Mouse (Mus musculus): ENCODE data around the gene Gas2l1.

- TF ChIP-seq CTCF (IDR thresholded peaks at IDR 0.05; ENCODE audit: low read depth, low read length) (no peak), EP300 (IDR thresholded peaks at IDR 0.05; ENCODE audit: insufficient read depth, low read depth, low read length) (peak; percentile 54; the same call in 1 of the 2 replicates), POLR2A (IDR thresholded peaks at IDR 0.05; ENCODE audit: insufficient read depth, low read length) (peak; percentile 67)
These were observed 33.8 kb upstream of the Gas2l1 start, which contains the start of the genes Rhbdd3 and Ewsr1 for GRCm38 (mm10) chr11:5098736-5099542.
